In the genomic region with DNA sequence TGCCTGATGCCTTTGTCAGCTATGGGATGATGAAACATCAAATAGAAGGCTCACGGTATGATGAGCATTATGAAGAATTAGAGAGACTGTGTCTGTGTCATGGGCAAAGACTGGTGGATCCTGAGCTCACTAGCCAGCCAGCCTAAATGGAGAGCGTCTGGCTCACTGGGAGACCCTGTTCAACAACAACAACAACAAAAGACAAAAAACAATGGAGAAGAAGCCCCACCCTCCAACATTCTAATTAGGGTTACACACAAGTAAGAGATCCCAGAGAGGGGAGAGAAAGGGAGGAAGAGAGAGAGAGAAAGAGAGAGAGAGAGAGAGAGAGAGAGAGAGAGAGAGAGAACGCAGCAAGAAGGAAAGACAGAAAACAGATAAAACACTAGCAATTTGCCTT, we compare ENCODE assay signal across 20 mouse cellular contexts.
"Had no signal": no experiment of that assay in that cellular context is flagged by ENCODE, and none has a peak within 500 bp of the region (broad histone marks: within the 10 kb centered on the region; RNA-seq: fewer than 3 reads in every experiment).

No protein-coding gene starts in this region.

- H3K27ac ChIP-seq: liver, embryonic 13.5 days; liver, embryonic 15.5 days; lung, embryonic 15.5 days; macrophage; midbrain, embryonic 12.5 days; neural tube, embryonic 12.5 days; stomach, embryonic 15.5 days; stomach, postnatal 0 days had no signal

- H3K27me3 ChIP-seq: liver, embryonic 13.5 days; liver, embryonic 15.5 days; lung, embryonic 15.5 days; megakaryocyte, embryonic 14.5 days; midbrain, embryonic 12.5 days; neural tube, embryonic 12.5 days; stomach, embryonic 15.5 days had no signal

- H3K4me2 ChIP-seq: liver, embryonic 11.5 days; liver, embryonic 13.5 days; liver, embryonic 15.5 days; lung, embryonic 15.5 days; midbrain, embryonic 12.5 days; neural tube, embryonic 12.5 days; stomach, embryonic 15.5 days had no signal

- H3K4me3 ChIP-seq: liver, embryonic 13.5 days; liver, embryonic 15.5 days; lung, embryonic 15.5 days; midbrain, embryonic 12.5 days; neural tube, embryonic 12.5 days; stomach, embryonic 15.5 days had no signal

- ATAC-seq: liver, postnatal 0 days; lung, postnatal 0 days; midbrain, embryonic 16.5 days had no signal

- H3K4me1 ChIP-seq: liver, embryonic 13.5 days; liver, embryonic 15.5 days; lung, embryonic 15.5 days; megakaryocyte, embryonic 14.5 days; midbrain, embryonic 12.5 days; neural tube, embryonic 12.5 days; stomach, embryonic 15.5 days had no signal

- H3K9ac ChIP-seq: liver, embryonic 13.5 days; liver, embryonic 15.5 days; liver, postnatal 0 days; lung, embryonic 15.5 days; midbrain, embryonic 12.5 days; neural tube, embryonic 12.5 days; stomach, embryonic 15.5 days had no signal

- DNase-seq: liver, embryonic 13.5 days; liver, postnatal 0 days; lung, adult 2 months; lung, postnatal 14 days; lung, postnatal 36 days; midbrain, embryonic 14.5 days; right cerebral cortex, postnatal 14 days; thymus, postnatal 14 days; thymus, postnatal 36 days had no signal

- H3K9me3 ChIP-seq: liver, embryonic 13.5 days; liver, embryonic 15.5 days; lung, embryonic 15.5 days; midbrain, embryonic 12.5 days; neural tube, embryonic 12.5 days; stomach, embryonic 15.5 days had no signal

- H3K36me3 ChIP-seq: liver, embryonic 13.5 days; liver, embryonic 15.5 days; lung, embryonic 15.5 days; midbrain, embryonic 12.5 days; neural tube, embryonic 12.5 days; stomach, embryonic 15.5 days had no signal
